Mouse (Mus musculus): Measurements from ENCODE around the gene Uckl1. TPM values are rescaled to one million over a fixed set of nuclear protein-coding genes. Genes with fewer than 3 reads are reported as not detected.

Uckl1 gene
- total RNA-seq, 2 experiments from 2014 or later: 40.2 to 49.9 TPM

- DNase-seq (ENCODE audit: low spot score in 2 of 2): peak; percentile 5 to 6
Measured at GRCm38 (mm10) chr2:181590471-181590870, 5.8 kb upstream of the Uckl1 start.

- peak; percentile 7 to 19 for DNase-seq (ENCODE audit: low spot score in 2 of 2)
Measured at GRCm38 (mm10) chr2:181589732-181590105, 5.0 kb upstream of the Uckl1 start.

DNA sequence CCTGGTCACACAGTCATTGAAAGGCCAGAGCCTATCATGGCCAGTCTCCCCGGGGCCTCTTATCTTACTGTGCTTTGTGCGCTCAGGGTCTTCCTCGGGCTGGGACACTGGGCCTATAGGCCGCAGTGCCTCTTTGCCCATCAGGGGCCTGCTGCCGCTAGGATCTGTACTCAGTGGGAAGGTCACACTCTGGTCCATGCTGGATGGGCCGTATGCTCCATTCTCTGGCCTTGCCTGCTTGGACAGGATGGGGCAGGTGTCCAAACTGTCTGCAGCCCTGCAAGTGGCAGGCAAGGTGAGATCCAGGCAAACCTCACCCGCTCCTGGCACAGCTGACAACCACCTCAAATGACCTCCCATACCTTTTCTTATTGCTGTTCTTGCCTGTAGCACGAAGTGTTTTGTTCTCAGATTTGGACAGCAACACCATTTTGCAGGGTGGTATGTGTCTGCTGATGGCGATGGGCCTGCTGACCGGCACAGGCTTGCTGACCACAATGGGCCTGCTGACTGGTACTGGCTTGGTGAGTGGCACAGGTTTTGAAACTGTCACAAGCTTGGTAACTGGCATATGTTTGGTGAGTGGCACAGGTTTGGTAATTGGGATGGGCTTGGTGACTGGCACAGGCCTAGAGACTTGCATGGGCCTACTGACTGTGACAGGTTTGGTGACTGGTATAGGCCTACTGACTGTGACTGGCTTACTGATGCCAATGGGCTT lies 4.5 kb upstream of the Uckl1 start:
- DNase-seq (ENCODE audit: low spot score in 2 of 2): peak; percentile 8 to 15

GRCm38 (mm10) chr2:181588229-181588780 lies 3.6 kb upstream of the Uckl1 start:
- DNase-seq (ENCODE audit: low spot score in 2 of 2): peak in 1 of 2 experiments; percentile 8

DNA sequence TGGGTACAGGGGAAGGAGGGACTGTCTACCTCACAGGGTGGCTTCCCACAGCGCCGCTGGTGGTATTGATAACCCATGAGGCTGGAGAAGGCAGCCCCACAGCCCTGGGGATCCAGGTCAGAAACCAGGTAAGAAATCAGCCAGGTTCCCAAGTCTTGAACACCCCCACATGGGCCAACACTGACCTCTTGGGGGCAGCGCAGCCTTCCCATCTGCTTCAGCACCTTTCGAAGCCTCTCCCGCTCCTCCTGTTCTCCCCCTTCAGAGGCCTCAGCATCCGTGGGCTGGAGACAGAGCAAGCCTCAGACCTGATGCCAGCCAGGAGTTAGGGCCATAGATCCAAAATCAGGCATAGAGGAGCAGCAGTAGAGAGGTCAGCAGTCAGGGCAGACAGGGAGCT lies 3.1 kb upstream of the Uckl1 start:
- peak in 1 of 2 experiments; percentile 7 for DNase-seq (ENCODE audit: low spot score in 2 of 2)

- no peak for DNase-seq (ENCODE audit: low spot score in 2 of 2)
Measured at GRCm38 (mm10) chr2:181586124-181586523, 1.4 kb upstream of the Uckl1 start.

DNA sequence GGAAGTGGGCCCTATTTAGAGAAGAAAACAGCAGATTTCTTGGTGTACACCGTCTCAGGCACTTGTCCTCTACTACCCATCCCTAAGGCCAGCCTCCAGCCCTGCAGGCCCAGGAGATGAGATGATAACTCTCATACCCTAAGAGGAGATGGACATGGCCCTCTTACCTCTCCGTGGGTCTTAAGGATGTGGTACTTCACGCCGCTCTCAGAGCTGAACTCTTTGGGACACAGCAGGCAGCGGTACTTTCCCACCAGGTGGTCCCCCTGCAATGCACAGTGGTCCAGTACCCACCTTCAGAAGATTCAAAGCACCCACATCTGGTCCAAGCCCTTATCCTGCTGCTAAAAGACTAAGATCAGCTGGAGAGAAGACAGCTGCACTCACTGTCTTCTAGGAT lies 814 bp upstream of the Uckl1 start:
- DNase-seq (ENCODE audit: low spot score in 2 of 2): no peak

DNA sequence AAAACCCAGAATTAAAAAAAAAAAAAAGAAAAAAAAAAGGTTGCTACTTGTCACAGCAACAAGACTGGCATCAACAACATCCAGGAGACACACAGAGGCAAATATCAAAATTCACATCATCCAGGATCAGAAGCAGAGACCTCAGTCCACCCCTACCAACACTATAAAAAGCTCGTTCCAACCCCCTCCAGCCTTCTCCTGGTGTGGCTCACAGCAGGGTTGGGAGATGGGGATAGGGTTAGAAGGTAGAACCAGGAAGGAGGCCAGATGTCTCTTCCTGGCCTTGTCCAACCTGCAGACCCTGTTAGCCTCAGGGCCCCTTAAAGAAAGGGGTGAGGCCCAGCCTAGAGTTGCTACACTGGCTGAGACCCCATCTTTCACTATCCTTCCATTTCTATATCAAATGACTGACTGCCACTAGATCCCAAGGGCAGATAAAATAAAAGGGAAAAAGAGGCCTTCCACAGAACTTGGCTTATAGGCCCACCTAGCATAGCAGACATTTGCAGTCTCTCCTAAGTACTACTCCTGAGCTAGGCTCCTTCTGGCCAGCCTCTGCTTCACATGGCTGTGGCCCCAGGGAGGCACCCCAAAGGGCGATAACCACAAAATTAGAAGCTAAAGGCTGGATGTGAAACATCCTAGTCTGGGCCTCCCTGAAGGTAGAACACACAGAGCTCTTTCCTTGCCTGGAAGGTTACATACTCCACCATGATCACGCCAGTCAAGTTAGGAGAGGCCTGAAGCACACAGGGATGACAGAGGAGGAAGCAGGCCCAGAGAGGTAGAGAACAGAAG lies 1.0 kb downstream of the Uckl1 start:
- peak in 1 of 2 experiments; percentile 6 for DNase-seq (ENCODE audit: low spot score in 2 of 2)

DNA sequence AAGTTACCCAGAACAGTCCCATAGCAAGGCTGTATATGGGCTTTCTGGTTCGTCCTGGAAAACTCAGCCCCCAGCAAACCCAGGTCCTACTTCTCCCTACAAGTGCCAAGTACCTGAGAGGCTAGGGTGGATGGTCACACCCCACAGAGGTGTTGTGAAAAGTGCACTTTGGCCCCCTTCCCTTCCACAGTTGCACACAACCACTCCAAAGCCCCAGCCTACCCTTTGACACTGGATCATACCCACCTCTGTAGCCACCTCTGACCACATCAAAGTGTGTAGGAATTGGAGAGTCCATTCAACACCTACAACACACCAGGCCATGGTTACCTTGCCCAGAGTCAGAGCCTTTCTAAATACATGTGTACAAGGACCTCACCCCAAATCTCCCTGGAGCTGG lies 1.8 kb downstream of the Uckl1 start:
- DNase-seq (ENCODE audit: low spot score in 2 of 2): peak in 1 of 2 experiments; percentile 8

GRCm38 (mm10) chr2:181582358-181582757 lies 2.3 kb downstream of the Uckl1 start:
- DNase-seq (ENCODE audit: low spot score in 2 of 2): peak in 1 of 2 experiments; percentile 7

- DNase-seq (ENCODE audit: low spot score in 2 of 2): peak; percentile 78 to 88
Measured at GRCm38 (mm10) chr2:181581402-181582120, 3.1 kb downstream of the Uckl1 start.

- peak; percentile 71 to 83 for DNase-seq (ENCODE audit: low spot score in 2 of 2)
Measured at GRCm38 (mm10) chr2:181581016-181581401, 3.7 kb downstream of the Uckl1 start.

DNA sequence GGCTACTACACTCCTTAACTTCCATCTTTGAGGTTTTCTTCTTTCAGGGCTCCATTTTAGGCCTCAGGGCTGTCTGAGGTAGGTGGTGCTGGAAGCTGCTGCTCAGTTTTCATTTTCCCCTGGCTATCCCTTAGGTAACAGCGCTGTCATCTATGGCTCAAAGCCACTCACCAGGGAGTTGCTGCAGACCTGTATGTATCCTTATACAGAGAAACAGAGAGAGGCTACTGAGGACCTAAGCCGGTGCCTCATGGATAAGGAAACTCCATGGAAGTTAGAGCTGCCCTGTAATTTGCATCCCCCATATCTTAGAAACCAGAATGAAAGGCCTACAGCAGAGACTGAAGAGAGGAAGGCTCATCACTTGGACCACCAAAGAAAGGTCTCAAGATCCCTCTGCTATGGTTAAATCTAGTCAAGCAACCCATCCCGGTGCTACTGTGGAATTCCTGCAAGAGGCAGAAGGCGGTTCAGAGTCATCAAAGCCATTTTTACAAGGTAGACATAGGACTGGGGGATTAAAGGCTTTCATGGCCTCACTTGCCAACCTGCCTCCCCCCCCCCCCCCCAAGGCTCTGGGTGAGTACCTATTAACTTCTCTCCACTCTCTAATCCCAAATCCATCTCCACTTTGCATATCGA lies 4.4 kb downstream of the Uckl1 start:
- DNase-seq (ENCODE audit: low spot score in 2 of 2): no peak

DNA sequence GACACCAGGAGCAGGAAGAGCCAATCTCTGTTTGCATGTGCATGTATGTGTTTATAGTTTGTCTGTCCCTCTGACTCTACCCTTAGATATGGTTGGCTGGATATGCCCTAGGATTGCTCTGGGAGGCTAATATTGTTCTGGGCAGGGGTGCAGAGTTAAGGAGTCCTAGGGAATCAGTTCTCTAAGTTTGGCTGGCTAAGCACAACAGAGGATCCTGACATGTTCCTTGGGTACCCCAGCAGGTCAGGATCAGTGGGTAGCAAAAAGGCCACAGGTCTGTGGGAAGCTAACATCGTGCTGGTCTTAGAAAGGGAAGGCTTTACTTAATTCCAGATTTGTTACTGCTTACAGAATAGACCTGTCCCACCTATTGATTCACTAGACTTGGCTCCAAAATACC lies 5.0 kb downstream of the Uckl1 start:
- no peak for DNase-seq (ENCODE audit: low spot score in 2 of 2)

DNA sequence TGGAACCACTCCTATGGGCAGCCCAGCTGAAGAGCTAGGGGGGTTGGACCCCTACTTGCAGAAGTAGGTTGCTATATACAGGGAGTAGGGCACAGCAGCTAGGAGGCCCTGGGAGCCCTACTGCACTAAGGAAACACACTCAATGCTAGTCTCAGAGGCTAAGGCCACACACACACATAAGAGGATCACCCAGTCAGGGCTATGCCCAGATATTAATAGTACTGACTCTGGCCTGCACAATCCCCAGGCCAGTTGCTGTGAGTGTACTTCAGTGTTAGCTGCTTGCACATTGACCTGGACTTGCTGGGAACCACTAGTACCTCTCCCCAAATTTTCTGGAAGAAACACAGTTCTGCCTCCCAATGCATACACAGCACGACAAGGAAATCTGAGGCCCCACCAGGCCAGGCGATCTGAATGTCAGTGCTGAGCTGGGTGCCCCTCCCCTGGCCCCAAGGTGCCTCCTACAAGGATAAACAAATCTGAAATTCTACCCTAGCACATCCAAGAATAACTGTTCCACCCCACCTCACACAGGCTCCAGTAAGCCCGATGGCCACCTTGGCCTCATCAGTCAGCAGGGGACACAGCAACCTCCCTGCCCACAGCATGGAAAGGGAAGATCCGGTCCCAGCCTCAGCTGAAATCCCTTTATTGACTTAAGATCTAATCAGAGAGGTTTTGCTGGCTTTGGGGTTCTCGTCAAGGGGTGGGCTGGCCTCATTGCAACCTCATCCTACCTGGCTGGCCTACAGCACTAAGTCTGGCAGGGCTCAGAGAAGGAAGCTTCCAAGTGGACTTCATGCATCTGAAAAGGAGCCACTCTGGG lies 5.7 kb downstream of the Uckl1 start:
- DNase-seq (ENCODE audit: low spot score in 2 of 2): no peak

- DNase-seq (ENCODE audit: low spot score in 2 of 2): no peak
Measured at GRCm38 (mm10) chr2:181577981-181578581, 6.6 kb downstream of the Uckl1 start.

DNA sequence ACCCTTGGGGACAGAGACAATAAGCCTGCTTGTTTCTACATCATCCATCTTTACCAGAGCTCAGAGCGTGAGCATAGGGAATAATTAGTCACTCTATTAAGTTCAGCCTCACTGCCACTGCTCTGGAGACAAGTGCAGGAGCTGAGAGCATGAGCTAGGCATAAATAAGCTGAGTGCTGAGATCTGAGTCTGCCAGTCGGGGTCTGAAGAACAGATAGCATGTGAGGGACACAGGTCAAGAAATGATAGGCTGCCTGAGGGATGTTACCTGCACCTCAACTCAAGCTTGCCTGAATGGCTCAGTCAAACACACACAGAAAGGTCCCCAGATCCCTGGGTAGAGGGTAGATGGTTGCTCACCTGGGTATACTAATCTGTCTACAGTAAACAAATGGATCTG lies 7.6 kb downstream of the Uckl1 start:
- no peak for DNase-seq (ENCODE audit: low spot score in 2 of 2)

DNA sequence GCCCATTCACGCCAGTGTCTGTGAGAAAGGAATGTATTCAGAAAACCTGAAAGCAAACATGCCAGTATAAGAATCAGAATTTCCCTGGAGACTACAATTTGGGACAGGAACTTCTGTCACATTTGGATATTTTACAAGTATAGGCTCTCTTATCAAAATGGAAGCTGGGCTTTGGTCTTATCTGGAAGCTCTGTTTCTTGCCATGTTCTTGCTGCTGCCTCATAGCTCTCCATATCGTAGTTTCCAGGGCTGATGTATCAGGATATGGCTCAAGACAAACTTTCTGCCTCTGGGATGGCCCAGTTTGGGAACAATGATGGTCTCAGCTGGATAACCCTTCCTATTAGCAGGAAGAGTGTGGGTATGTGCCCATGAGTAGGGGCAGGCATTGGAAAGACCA lies 8.1 kb downstream of the Uckl1 start:
- no peak for DNase-seq (ENCODE audit: low spot score in 2 of 2)

DNA sequence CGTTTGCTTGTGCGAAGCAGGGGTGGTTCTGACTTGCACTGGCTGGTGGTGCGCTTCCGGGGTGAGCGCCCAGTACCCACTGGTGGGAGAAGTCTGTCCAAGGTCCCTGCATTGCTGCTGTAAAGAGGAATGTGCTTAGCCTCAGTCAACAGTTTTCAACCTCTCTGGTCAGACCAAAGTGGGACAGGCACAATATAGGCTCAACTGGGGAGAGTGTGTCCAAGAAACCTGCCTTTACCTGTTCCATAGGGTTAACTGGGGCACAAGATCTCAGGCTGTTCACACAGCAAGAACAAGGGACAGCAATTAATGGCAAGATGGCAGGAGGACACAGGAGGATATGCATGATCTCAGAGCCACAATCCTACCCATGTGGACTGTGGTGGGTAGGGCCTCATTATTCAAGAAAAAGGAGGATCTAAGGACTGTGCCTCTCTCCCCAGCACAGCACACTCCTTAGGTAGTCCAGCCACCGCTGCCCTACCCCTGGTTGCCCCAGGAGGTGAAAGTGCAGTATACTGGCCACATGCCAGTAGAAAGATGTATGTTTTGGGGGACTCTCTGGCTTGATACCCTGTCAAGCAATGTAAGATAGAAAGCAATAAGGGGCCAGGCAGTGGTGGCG lies 9.7 kb downstream of the Uckl1 start:
- no peak for DNase-seq (ENCODE audit: low spot score in 2 of 2)
